Mouse (Mus musculus) hindbrain, postnatal 0 days (tissue): ENCODE data around the gene Ctns. TPM values are rescaled to one million over a fixed set of nuclear protein-coding genes. Genes with fewer than 3 reads are reported as not detected.
A peak's percentile ranks its signal among the peaks of the same experiment; 100 is the strongest.

ENCODE experiments used
- ATAC-seq: fragments of 200-750 bp; cut with Nextera tagmentation; 2 replicates; pipeline ENCODE4 v1.8.0; 2017; ENCODE audit warnings: mild to moderate bottlenecking, moderate TSS enrichment, moderate library complexity
- DNase-seq: peaks from one replicate; pipeline ENCODE4 v3.0.0-alpha.2; 2015; ENCODE audit warnings: low spot score
- H3K27ac ChIP-seq: fragments of 300-500 bp; sonication (generic); 2 replicates; pipeline ENCODE4 v1.5.1; 2014; ENCODE audit warnings: mild to moderate bottlenecking
- H3K27me3 ChIP-seq: fragments of 300-500 bp; sonication (generic); 2 replicates; pipeline ENCODE4 v1.6.1; 2014; ENCODE audit warnings: low read length, mixed read lengths; ENCODE audit not compliant: insufficient read depth
- H3K36me3 ChIP-seq: fragments of 300-500 bp; sonication (generic); 2 replicates; pipeline ENCODE4 v1.6.1; 2014; ENCODE audit warnings: low read length, mixed read lengths; ENCODE audit not compliant: insufficient read depth
- H3K4me1 ChIP-seq: fragments of 300-500 bp; sonication (generic); 2 replicates; pipeline ENCODE4 v1.6.1; 2014; ENCODE audit warnings: antibody characterized with exemption, low read length, mixed read lengths; ENCODE audit not compliant: insufficient read depth
- H3K4me2 ChIP-seq: fragments of 300-500 bp; sonication (generic); 2 replicates; pipeline ENCODE4 v1.6.1; 2014; ENCODE audit warnings: low read depth, mild to moderate bottlenecking, low read length, moderate library complexity, mixed read lengths
- H3K4me3 ChIP-seq: fragments of 300-500 bp; sonication (generic); 2 replicates; pipeline ENCODE4 v1.5.1; 2014; ENCODE audit warnings: low read length
- H3K9ac ChIP-seq: fragments of 300-500 bp; sonication (generic); replicated peaks from 2 replicates; pipeline ENCODE4 v1.6.1; 2014; ENCODE audit warnings: mild to moderate bottlenecking, low read length, moderate library complexity, mixed read lengths
- H3K9me3 ChIP-seq: fragments of 300-500 bp; sonication (generic); 2 replicates; pipeline ENCODE4 v1.6.1; 2016; ENCODE audit warnings: low read length, mixed read lengths
- CTCF ChIP-seq: IDR thresholded peaks from 2 replicates; pipeline ENCODE4 v1.5.1; 2016; ENCODE audit warnings: antibody characterized with exemption, control low read depth, low read depth
- WGBS: fragments of 180-500 bp; shearing (Covaris S2); extraction: QIAGEN DNeasy Blood & Tissue Kit; methylation state at CpG from one replicate; pipeline ENCODE4 v1.1.7; 2014; 5-methylcytosine and 5-hydroxymethylcytosine counted together
- polyA plus RNA-seq: library from polyadenylated mRNA; unstranded; fragments of >200 nt; fragmentation: Nextera tagmentation; extraction: Ambion mirVana; gene quantifications from 2 replicates; pipeline ENCODE4 v1.2.1, GENCODE M21; 2015
- total RNA-seq: library from RNA; depleted of rRNA; stranded (reverse); fragments of >200 nt; gene quantifications from 2 replicates; pipeline ENCODE4 v1.2.3, GENCODE M21; 2014

The Ctns gene
- total and polyA plus RNA-seq, 2 experiments from 2014 or later, result 13.0 to 20.9 TPM

GRCm38 (mm10) chr11:73219671-73220070 is 20.8 kb upstream of the Ctns start:
- Histone ChIP-seq H3K4me1 (no peaks in the 10 kb centered on the region), H3K9ac (no peak overlapping the region), H3K4me2 (no peak overlapping the region), H3K4me3 (no peak overlapping the region), H3K9me3 (no peaks in the 10 kb centered on the region), H3K36me3 (no peaks in the 10 kb centered on the region), H3K27ac (no peak overlapping the region), H3K27me3 (no peaks in the 10 kb centered on the region)
- 69% methylated on average over 2 of the region's 2 CpGs for WGBS
- TF ChIP-seq CTCF, result no peak
- no peak for DNase-seq
- no peak for ATAC-seq

DNA sequence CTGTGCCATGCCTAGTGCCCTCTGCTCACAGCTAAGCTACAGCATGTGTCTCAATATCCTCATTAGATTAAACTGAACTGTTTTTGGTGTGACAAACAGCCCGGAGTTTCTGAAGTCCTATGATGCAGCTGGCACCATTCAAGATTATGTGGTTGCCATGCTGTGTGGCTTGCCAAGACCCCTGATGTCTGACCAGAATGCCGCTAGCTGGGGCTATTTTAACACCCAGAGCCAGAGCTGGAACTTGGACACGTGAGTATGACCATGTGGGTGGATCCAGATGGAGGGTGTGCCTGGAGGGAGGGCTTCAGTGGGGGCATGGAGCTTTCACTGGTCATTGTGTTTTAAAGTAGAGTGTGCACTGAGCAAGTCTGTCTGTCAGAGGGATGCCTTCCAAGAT is 15.1 kb upstream of the Ctns start:
- WGBS, result 43% methylated on average over 3 of the region's 3 CpGs
- TF ChIP-seq CTCF, result no peak
- peak; percentile 25 for DNase-seq
- no peak overlapping the region for H3K27ac ChIP-seq
- H3K4me1 ChIP-seq, result no peaks in the 10 kb centered on the region
- H3K27me3 ChIP-seq, result no peaks in the 10 kb centered on the region
- H3K36me3 ChIP-seq, result no peaks in the 10 kb centered on the region
- H3K9ac ChIP-seq, result no peak overlapping the region
- no peaks in the 10 kb centered on the region for H3K9me3 ChIP-seq
- H3K4me3 ChIP-seq, result no peak overlapping the region
- no peak overlapping the region for H3K4me2 ChIP-seq
- no peak; the same call in 1 of the 2 replicates for ATAC-seq

DNA sequence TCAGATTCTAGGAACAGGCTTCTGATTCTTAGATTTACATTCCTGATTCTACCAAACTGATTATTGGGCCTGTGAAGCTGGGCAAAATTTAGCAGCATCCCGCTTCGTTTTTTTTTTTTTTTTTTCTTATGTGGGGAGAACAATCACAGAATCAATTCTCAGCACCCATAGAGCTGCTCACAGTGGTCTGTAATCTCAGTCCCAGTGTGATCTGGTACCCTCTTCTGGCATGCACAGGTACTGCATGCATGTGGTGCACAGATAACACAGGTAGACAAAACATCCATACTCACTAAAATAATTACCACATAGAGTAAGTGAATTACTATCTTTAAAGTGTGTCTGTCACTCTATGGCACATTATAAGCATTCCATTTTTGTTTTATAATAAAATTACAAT is 8.8 kb upstream of the Ctns start:
- Histone ChIP-seq H3K4me1 (no peaks in the 10 kb centered on the region), H3K4me3 (no peak overlapping the region), H3K9ac (no peak overlapping the region), H3K27me3 (no peaks in the 10 kb centered on the region), H3K36me3 (no peaks in the 10 kb centered on the region), H3K4me2 (no peak overlapping the region), H3K27ac (no peak overlapping the region), H3K9me3 (no peaks in the 10 kb centered on the region)
- ATAC-seq, result no peak
- 93% methylated on average over 2 of the region's 2 CpGs for whole genome bisulfite sequencing
- no peak for DNase-seq
- peak; percentile 46; the same call in 1 of the 2 replicates for TF ChIP-seq CTCF

GRCm38 (mm10) chr11:73205194-73205593 is 6.4 kb upstream of the Ctns start:
- no peak for ATAC-seq
- WGBS, result 80% methylated on average over 7 of the region's 7 CpGs

GRCm38 (mm10) chr11:73203895-73204294 is 5.1 kb upstream of the Ctns start:
- ATAC-seq, result no peak
- 79% methylated on average over 8 of the region's 8 CpGs for whole genome bisulfite sequencing
- H3K9ac ChIP-seq, result no peak overlapping the region

More at GRCm38 (mm10) chr11:73205194-73205593, 6.4 kb upstream of the Ctns start:
- no peaks in the 10 kb centered on the region for H3K27me3 ChIP-seq
- no peaks in the 10 kb centered on the region for H3K36me3 ChIP-seq
- no peaks in the 10 kb centered on the region for H3K4me1 ChIP-seq
- no peak overlapping the region for H3K4me3 ChIP-seq
- no peak overlapping the region for H3K9ac ChIP-seq
- H3K27ac ChIP-seq, result no peak overlapping the region
- H3K4me2 ChIP-seq, result no peak overlapping the region
- no peak for TF ChIP-seq CTCF
- H3K9me3 ChIP-seq, result no peaks in the 10 kb centered on the region
- DNase-seq, result no peak

DNA sequence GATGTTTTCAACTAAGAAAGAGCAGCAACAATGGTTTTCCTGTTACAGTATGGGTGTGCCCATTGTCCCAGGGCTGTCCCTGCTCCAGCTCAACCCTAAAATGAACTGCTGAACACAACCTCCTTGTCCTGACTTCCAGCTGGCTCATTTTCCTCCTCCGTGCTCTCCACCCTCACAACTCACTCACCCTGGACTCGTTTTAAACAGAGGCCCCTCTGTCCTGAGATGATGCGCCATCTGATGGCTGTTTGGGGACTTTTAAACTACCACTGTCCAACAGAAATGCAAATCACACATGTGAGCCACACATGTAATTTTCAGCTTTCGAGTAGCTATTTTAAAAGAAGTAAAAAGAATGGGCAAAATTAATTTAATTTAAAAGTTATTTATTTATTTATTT is 2.8 kb upstream of the Ctns start:
- Histone ChIP-seq H3K36me3 (no peaks in the 10 kb centered on the region), H3K27ac (0 out of 2 replicates have a peak overlapping the region, but pooled peaks have one; percentile 26), H3K9me3 (no peaks in the 10 kb centered on the region), H3K27me3 (no peaks in the 10 kb centered on the region), H3K4me3 (no peak overlapping the region), H3K4me1 (peaks cover 9% of the 10 kb centered on the region; the same call in 1 of the 2 replicates), H3K9ac (no peak overlapping the region), H3K4me2 (no peak overlapping the region)
- TF ChIP-seq CTCF, result peak; percentile 40
- 30% methylated on average over 4 of the region's 4 CpGs for WGBS
- DNase-seq (peak; percentile 32), ATAC-seq (no peak)

More at GRCm38 (mm10) chr11:73203895-73204294, 5.1 kb upstream of the Ctns start:
- Histone ChIP-seq H3K4me1 (peaks cover 5% of the 10 kb centered on the region; the same call in 1 of the 2 replicates), H3K4me2 (no peak overlapping the region), H3K36me3 (no peaks in the 10 kb centered on the region), H3K9me3 (no peaks in the 10 kb centered on the region), H3K27me3 (no peaks in the 10 kb centered on the region), H3K4me3 (no peak overlapping the region), H3K27ac (no peak overlapping the region)
- DNase-seq, result no peak
- no peak for TF ChIP-seq CTCF

- Histone ChIP-seq H3K4me1 (peaks cover 9% of the 10 kb centered on the region; the same call in 1 of the 2 replicates), H3K36me3 (0 out of 2 replicates have a peak, but pooled peaks cover 2% of the 10 kb centered on the region), H3K9ac (no peak overlapping the region), H3K9me3 (no peaks in the 10 kb centered on the region), H3K27me3 (no peaks in the 10 kb centered on the region), H3K4me3 (no peak overlapping the region), H3K27ac (no peak overlapping the region), H3K4me2 (no peak overlapping the region)
- 58% methylated on average over 2 of the region's 2 CpGs for WGBS
- ATAC-seq, result no peak
- TF ChIP-seq CTCF, result no peak
- DNase-seq, result no peak
Observed at GRCm38 (mm10) chr11:73201021-73201420, 2.2 kb upstream of the Ctns start.
